Mouse (Mus musculus) neural tube, embryonic 15.5 days (tissue): ENCODE results near the gene Mecom. TPM values are rescaled to one million over a fixed set of nuclear protein-coding genes. Genes with fewer than 3 reads are reported as not detected.

Experiments used
- ATAC-seq: fragments of 200-750 bp; cut with Nextera tagmentation; 2 replicates; pipeline ENCODE4 v1.8.0; 2017; ENCODE audit warnings: mild to moderate bottlenecking, moderate TSS enrichment, moderate library complexity; ENCODE audit not compliant: low FRiP score
- H3K27ac ChIP-seq: fragments of 300-500 bp; sonication (generic); replicated peaks from 2 replicates; pipeline ENCODE4 v1.5.1; 2015; ENCODE audit warnings: mild to moderate bottlenecking, inconsistent platforms
- H3K27me3 ChIP-seq: fragments of 300-500 bp; sonication (generic); replicated peaks from 2 replicates; pipeline ENCODE4 v1.6.1; 2015; ENCODE audit warnings: inconsistent platforms
- H3K36me3 ChIP-seq: fragments of 300-500 bp; sonication (generic); 2 replicates; pipeline ENCODE4 v1.6.1; 2015; ENCODE audit warnings: inconsistent platforms
- H3K4me1 ChIP-seq: fragments of 300-500 bp; sonication (generic); 2 replicates; pipeline ENCODE4 v1.6.1; 2015; ENCODE audit warnings: inconsistent platforms
- H3K4me2 ChIP-seq: fragments of 300-500 bp; sonication (generic); 2 replicates; pipeline ENCODE4 v1.6.1; 2015; ENCODE audit warnings: inconsistent platforms, mild to moderate bottlenecking, moderate library complexity
- H3K4me3 ChIP-seq: fragments of 300-500 bp; sonication (generic); replicated peaks from 2 replicates; pipeline ENCODE4 v1.5.1; 2015; ENCODE audit warnings: mild to moderate bottlenecking, inconsistent platforms
- H3K9ac ChIP-seq: fragments of 300-500 bp; sonication (generic); replicated peaks from 2 replicates; pipeline ENCODE4 v1.6.1; 2015; ENCODE audit warnings: mild to moderate bottlenecking, inconsistent platforms
- H3K9me3 ChIP-seq: fragments of 300-500 bp; sonication (generic); replicated peaks from 2 replicates; pipeline ENCODE4 v1.6.1; 2016; ENCODE audit warnings: inconsistent platforms
- WGBS: fragments of 180-500 bp; shearing (Covaris S2); methylation state at CpG from one replicate; pipeline ENCODE4 v1.1.7; 2015; ENCODE audit warnings: mixed read lengths; 5-methylcytosine and 5-hydroxymethylcytosine counted together
- polyA plus RNA-seq: library from polyadenylated mRNA; unstranded; fragments of >200 nt; fragmentation: Nextera tagmentation; extraction: Ambion mirVana; gene quantifications from 2 replicates; pipeline ENCODE4 v1.2.1, GENCODE M21; 2015

Gene Mecom
- polyA plus RNA-seq, 1 experiment from 2014 or later = 5.2 TPM

- 89% methylated on average over 8 of the region's 8 CpGs for WGBS
- H3K4me2 ChIP-seq = no peak overlapping the region
- no peak for ATAC-seq
Observed at GRCm38 (mm10) chr3:30181807-30182481, 365.9 kb downstream of the Mecom start.

GRCm38 (mm10) chr3:30176615-30177014, 371.2 kb downstream of the Mecom start:
- no peaks in the 10 kb centered on the region for H3K27me3 ChIP-seq
- no peak overlapping the region for H3K9ac ChIP-seq
- H3K9me3 ChIP-seq = no peaks in the 10 kb centered on the region
- no peak overlapping the region for H3K4me3 ChIP-seq
- no peaks in the 10 kb centered on the region for H3K36me3 ChIP-seq
- no peak for ATAC-seq
- WGBS = 87% methylated on average over 5 of the region's 5 CpGs
- no peak overlapping the region for H3K4me2 ChIP-seq
- H3K4me1 ChIP-seq = no peaks in the 10 kb centered on the region
- no peak overlapping the region for H3K27ac ChIP-seq

More at GRCm38 (mm10) chr3:30181807-30182481, 365.9 kb downstream of the Mecom start:
- Histone ChIP-seq H3K9me3 (no peaks in the 10 kb centered on the region), H3K27ac (no peak overlapping the region), H3K36me3 (no peaks in the 10 kb centered on the region), H3K4me1 (no peaks in the 10 kb centered on the region), H3K4me3 (no peak overlapping the region), H3K27me3 (no peaks in the 10 kb centered on the region), H3K9ac (no peak overlapping the region)

- no peaks in the 10 kb centered on the region for H3K9me3 ChIP-seq
- no peaks in the 10 kb centered on the region for H3K36me3 ChIP-seq
- ATAC-seq = no peak
- H3K27me3 ChIP-seq = no peaks in the 10 kb centered on the region
- WGBS = 88% methylated on average over 3 of the region's 3 CpGs
- no peak overlapping the region for H3K4me2 ChIP-seq
- H3K27ac ChIP-seq = no peak overlapping the region
- H3K9ac ChIP-seq = no peak overlapping the region
- H3K4me3 ChIP-seq = no peak overlapping the region
- no peaks in the 10 kb centered on the region for H3K4me1 ChIP-seq
Observed at GRCm38 (mm10) chr3:30173812-30174211, 374.0 kb downstream of the Mecom start.

- Histone ChIP-seq H3K4me3 (no peak overlapping the region), H3K27ac (no peak overlapping the region), H3K4me2 (no peak overlapping the region), H3K36me3 (no peaks in the 10 kb centered on the region), H3K9ac (no peak overlapping the region), H3K9me3 (no peaks in the 10 kb centered on the region), H3K27me3 (no peaks in the 10 kb centered on the region), H3K4me1 (no peaks in the 10 kb centered on the region)
- no peak for ATAC-seq
- 90% methylated on average over 3 of the region's 3 CpGs for WGBS
Observed at GRCm38 (mm10) chr3:30168396-30169186, 379.2 kb downstream of the Mecom start.

- ATAC-seq = no peak
- Histone ChIP-seq H3K4me1 (no peaks in the 10 kb centered on the region), H3K9ac (no peak overlapping the region), H3K36me3 (no peaks in the 10 kb centered on the region), H3K4me3 (no peak overlapping the region), H3K27ac (no peak overlapping the region), H3K4me2 (no peak overlapping the region), H3K27me3 (no peaks in the 10 kb centered on the region), H3K9me3 (no peaks in the 10 kb centered on the region)
- 88% methylated on average over 3 of the region's 3 CpGs for WGBS
Observed at GRCm38 (mm10) chr3:30167027-30167426, 380.8 kb downstream of the Mecom start.

GRCm38 (mm10) chr3:30164834-30165233, 383.0 kb downstream of the Mecom start:
- ATAC-seq = no peak
- peaks cover 1% of the 10 kb centered on the region for H3K27me3 ChIP-seq
- H3K4me3 ChIP-seq = no peak overlapping the region
- H3K9me3 ChIP-seq = no peaks in the 10 kb centered on the region
- H3K36me3 ChIP-seq = no peaks in the 10 kb centered on the region
- H3K4me2 ChIP-seq = no peak overlapping the region
- no peak overlapping the region for H3K27ac ChIP-seq
- 84% methylated on average over 4 of the region's 4 CpGs for WGBS
- no peak overlapping the region for H3K9ac ChIP-seq
- no peaks in the 10 kb centered on the region for H3K4me1 ChIP-seq

GRCm38 (mm10) chr3:30163390-30163789, 384.4 kb downstream of the Mecom start:
- H3K9me3 ChIP-seq = no peaks in the 10 kb centered on the region
- WGBS = 74% methylated on average over 4 of the region's 4 CpGs
- ATAC-seq = no peak
- H3K27me3 ChIP-seq = peaks cover 4% of the 10 kb centered on the region
- H3K4me3 ChIP-seq = no peak overlapping the region
- no peak overlapping the region for H3K27ac ChIP-seq
- H3K9ac ChIP-seq = no peak overlapping the region
- no peaks in the 10 kb centered on the region for H3K36me3 ChIP-seq
- no peak overlapping the region for H3K4me2 ChIP-seq
- no peaks in the 10 kb centered on the region for H3K4me1 ChIP-seq

GRCm38 (mm10) chr3:30160961-30161670, 386.7 kb downstream of the Mecom start:
- Histone ChIP-seq H3K27ac (no peak overlapping the region), H3K4me2 (no peak overlapping the region), H3K9ac (no peak overlapping the region), H3K4me1 (no peaks in the 10 kb centered on the region), H3K9me3 (no peaks in the 10 kb centered on the region), H3K27me3 (peaks cover 4% of the 10 kb centered on the region), H3K36me3 (no peaks in the 10 kb centered on the region), H3K4me3 (no peak overlapping the region)
- no peak for ATAC-seq
- WGBS = 85% methylated on average over 5 of the region's 5 CpGs

- ATAC-seq = no peak
- no peak overlapping the region for H3K9ac ChIP-seq
- no peaks in the 10 kb centered on the region for H3K36me3 ChIP-seq
- no peak overlapping the region for H3K4me3 ChIP-seq
- H3K27ac ChIP-seq = no peak overlapping the region
- peaks cover 4% of the 10 kb centered on the region for H3K27me3 ChIP-seq
- H3K4me1 ChIP-seq = no peaks in the 10 kb centered on the region
- no peaks in the 10 kb centered on the region for H3K9me3 ChIP-seq
- no peak overlapping the region for H3K4me2 ChIP-seq
- WGBS = 82% methylated on average over 5 of the region's 5 CpGs
Observed at GRCm38 (mm10) chr3:30160346-30160745, 387.5 kb downstream of the Mecom start.

- H3K4me1 ChIP-seq = peaks cover 9% of the 10 kb centered on the region; the same call in 1 of the 2 replicates
- 66% methylated on average over 7 of the region's 7 CpGs for WGBS
- no peaks in the 10 kb centered on the region for H3K9me3 ChIP-seq
- H3K27me3 ChIP-seq = peaks cover 4% of the 10 kb centered on the region
- no peak overlapping the region for H3K4me2 ChIP-seq
- ATAC-seq = no peak
- no peaks in the 10 kb centered on the region for H3K36me3 ChIP-seq
- no peak overlapping the region for H3K4me3 ChIP-seq
- H3K27ac ChIP-seq = no peak overlapping the region
- no peak overlapping the region for H3K9ac ChIP-seq
Observed at GRCm38 (mm10) chr3:30157128-30157670, 390.6 kb downstream of the Mecom start.

GRCm38 (mm10) chr3:30154390-30154789, 393.4 kb downstream of the Mecom start:
- Histone ChIP-seq H3K36me3 (no peaks in the 10 kb centered on the region), H3K9me3 (no peaks in the 10 kb centered on the region), H3K4me2 (no peak overlapping the region), H3K9ac (no peak overlapping the region), H3K4me1 (peaks cover 9% of the 10 kb centered on the region; the same call in 1 of the 2 replicates), H3K27ac (no peak overlapping the region), H3K27me3 (0 out of 2 replicates have a peak, but pooled peaks cover 3% of the 10 kb centered on the region), H3K4me3 (no peak overlapping the region)
- WGBS = 72% methylated on average over 7 of the region's 7 CpGs
- ATAC-seq = no peak
